Mouse (Mus musculus) stomach, postnatal 0 days (tissue): ENCODE measurements around the gene Hcar2. TPM values are rescaled to one million over a fixed set of nuclear protein-coding genes. Genes with fewer than 3 reads are reported as not detected.

Source experiments
- ATAC-seq: fragments of 200-750 bp; cut with Nextera tagmentation; 2 replicates; pipeline ENCODE4 v1.8.0; 2017; ENCODE audit not compliant: low FRiP score, low TSS enrichment
- DNase-seq: peaks from one replicate; pipeline ENCODE4 v3.0.0-alpha.2; 2016; ENCODE audit warnings: low spot score
- H3K27ac ChIP-seq: fragments of 300-500 bp; sonication (generic); replicated peaks from 2 replicates; pipeline ENCODE4 v1.5.1; 2014; ENCODE audit warnings: mild to moderate bottlenecking, control low read depth
- H3K27me3 ChIP-seq: fragments of 300-500 bp; sonication (generic); 2 replicates; pipeline ENCODE4 v1.6.1; 2014; ENCODE audit warnings: low read length; ENCODE audit not compliant: control insufficient read depth, insufficient read depth
- H3K36me3 ChIP-seq: fragments of 300-500 bp; sonication (generic); 2 replicates; pipeline ENCODE4 v1.6.1; 2014; ENCODE audit warnings: low read length, mixed read lengths; ENCODE audit not compliant: control insufficient read depth, insufficient read depth
- H3K4me1 ChIP-seq: fragments of 300-500 bp; sonication (generic); replicated peaks from 2 replicates; pipeline ENCODE4 v1.6.1; 2014; ENCODE audit warnings: antibody characterized with exemption; ENCODE audit not compliant: control insufficient read depth, insufficient read depth
- H3K4me2 ChIP-seq: fragments of 300-500 bp; sonication (generic); replicated peaks from 2 replicates; pipeline ENCODE4 v1.6.1; 2014; ENCODE audit warnings: low read depth, mild to moderate bottlenecking, control low read depth, moderate library complexity
- H3K4me3 ChIP-seq: fragments of 300-500 bp; sonication (generic); 2 replicates; pipeline ENCODE4 v1.5.1; 2014; ENCODE audit warnings: low read depth, low read length, control low read depth
- H3K9ac ChIP-seq: fragments of 300-500 bp; sonication (generic); 2 replicates; pipeline ENCODE4 v1.6.1; 2014; ENCODE audit warnings: mild to moderate bottlenecking, low read length, control low read depth, mixed read lengths
- H3K9me3 ChIP-seq: fragments of 300-500 bp; sonication (generic); 2 replicates; pipeline ENCODE4 v1.6.1; 2016; ENCODE audit warnings: low read length; ENCODE audit not compliant: control insufficient read depth
- CTCF ChIP-seq: IDR thresholded peaks from 2 replicates; pipeline ENCODE4 v1.5.1; 2016; ENCODE audit warnings: antibody characterized with exemption, low read depth, mild to moderate bottlenecking, moderate library complexity
- EP300 ChIP-seq: optimal IDR thresholded peaks from 2 replicates; pipeline ENCODE3; 2016; ENCODE audit warnings: antibody characterized with exemption
- WGBS: fragments of 180-500 bp; shearing (Covaris S2); extraction: QIAGEN DNeasy Blood & Tissue Kit; methylation state at CpG from one replicate; pipeline ENCODE4 v1.1.7; 2014; 5-methylcytosine and 5-hydroxymethylcytosine counted together
- polyA plus RNA-seq: library from polyadenylated mRNA; unstranded; fragments of >200 nt; fragmentation: Nextera tagmentation; extraction: Ambion mirVana; gene quantifications from 2 replicates; pipeline ENCODE4 v1.2.1, GENCODE M21; 2015

The Hcar2 gene
- polyA plus RNA-seq, result 24.0 and 26.8 TPM in 2 replicates

- Histone ChIP-seq H3K4me3 (no peak within 1 kb of the TSS), H3K27me3 (no peaks in the 10 kb centered on the region), H3K27ac (peak within 1 kb of the TSS; percentile 65), H3K36me3 (no peaks in the 10 kb centered on the region), H3K9me3 (no peaks in the 10 kb centered on the region), H3K4me1 (no peaks in the 10 kb centered on the region; the same call in 1 of the 2 replicates), H3K9ac (no peak within 1 kb of the TSS), H3K4me2 (peak within 1 kb of the TSS; percentile 34)
- DNase-seq (no peak), ATAC-seq (0 out of 2 replicates have a peak, but pooled peaks have one; percentile 45)
- WGBS, result 46% methylated on average over 12 of the region's 12 CpGs
- peak; percentile 67 for TF ChIP-seq EP300
- no peak for TF ChIP-seq CTCF
Measured at GRCm38 (mm10) chr5:123865365-123865764, at the start of gene Hcar2. Gene Hcar2 (minus strand): TSS chr5:123865499.

GRCm38 (mm10) chr5:123914852-123915251 lies 49.6 kb upstream of the Hcar2 start:
- Histone ChIP-seq H3K9ac (no peak overlapping the region), H3K27ac (no peak overlapping the region), H3K4me2 (no peak overlapping the region), H3K4me1 (no peaks in the 10 kb centered on the region), H3K27me3 (no peaks in the 10 kb centered on the region), H3K9me3 (no peaks in the 10 kb centered on the region), H3K4me3 (no peak overlapping the region), H3K36me3 (peaks cover 12% of the 10 kb centered on the region)
- ATAC-seq (no peak), DNase-seq (no peak)
- TF ChIP-seq EP300 (no peak), CTCF (no peak)
- 85% methylated on average over 3 of the region's 3 CpGs for WGBS

- ATAC-seq (0 out of 2 replicates have a peak, but pooled peaks have one; percentile 6), DNase-seq (no peak)
- Histone ChIP-seq H3K4me2 (peak overlapping the region; percentile 88), H3K4me1 (peaks cover 3% of the 10 kb centered on the region; the same call in 1 of the 2 replicates), H3K27me3 (no peaks in the 10 kb centered on the region), H3K36me3 (peaks cover 6% of the 10 kb centered on the region; the same call in 1 of the 2 replicates), H3K9me3 (no peaks in the 10 kb centered on the region), H3K9ac (peak overlapping the region; percentile 99), H3K4me3 (peak overlapping the region; percentile 92), H3K27ac (peak overlapping the region; percentile 92)
- no peak for TF ChIP-seq CTCF
- TF ChIP-seq EP300, result no peak
- WGBS, result 3% methylated on average over 10 of the region's 10 CpGs
Measured at GRCm38 (mm10) chr5:123907631-123907977, 42.3 kb upstream of the Hcar2 start.

GRCm38 (mm10) chr5:123906976-123907630 lies 41.8 kb upstream of the Hcar2 start, which contains the start of gene Denr:
Gene Denr (plus strand): TSS chr5:123907175.
- Histone ChIP-seq H3K4me1 (peaks cover 3% of the 10 kb centered on the region; the same call in 1 of the 2 replicates), H3K9me3 (no peaks in the 10 kb centered on the region), H3K4me2 (peak within 1 kb of the TSS; percentile 88), H3K9ac (peak within 1 kb of the TSS; percentile 99), H3K36me3 (peaks cover 6% of the 10 kb centered on the region; the same call in 1 of the 2 replicates), H3K27ac (peak within 1 kb of the TSS; percentile 92), H3K4me3 (peak within 1 kb of the TSS; percentile 92), H3K27me3 (no peaks in the 10 kb centered on the region)
- peak; percentile 98 for TF ChIP-seq CTCF
- TF ChIP-seq EP300, result peak; percentile 100
- WGBS, result under 1% methylated on average over 56 of the region's 61 CpGs
- ATAC-seq, result peak; percentile 96
- peak; percentile 100 for DNase-seq

GRCm38 (mm10) chr5:123906146-123906975 lies 41.1 kb upstream of the Hcar2 start:
- Histone ChIP-seq H3K27ac (no peak overlapping the region), H3K4me2 (peak overlapping the region; percentile 34; the same call in 1 of the 2 replicates), H3K36me3 (peaks cover 6% of the 10 kb centered on the region; the same call in 1 of the 2 replicates), H3K9me3 (no peaks in the 10 kb centered on the region), H3K27me3 (no peaks in the 10 kb centered on the region), H3K9ac (no peak overlapping the region), H3K4me3 (no peak overlapping the region), H3K4me1 (peaks cover 3% of the 10 kb centered on the region; the same call in 1 of the 2 replicates)
- no peak for TF ChIP-seq CTCF
- TF ChIP-seq EP300, result no peak
- DNase-seq (no peak), ATAC-seq (no peak)
- 63% methylated on average over 17 of the region's 17 CpGs for WGBS
